Mouse (Mus musculus) brain, embryonic 14.5 days (tissue): ENCODE results near the gene Plcl2.

Experiments
- CTCF ChIP-seq: fragments of 200-500 bp; IDR thresholded peaks from 2 replicates; pipeline ENCODE4 v1.5.1; 2012; ENCODE audit warnings: inconsistent platforms, mild to moderate bottlenecking, moderate library complexity, borderline replicate concordance; ENCODE audit not compliant: insufficient read depth, insufficient read length; ENCODE audit errors: extremely low read depth
- POLR2A ChIP-seq: fragments of 200-500 bp; IDR thresholded peaks from 2 replicates; pipeline ENCODE4 v1.6.1; 2012; ENCODE audit warnings: mild to moderate bottlenecking, inconsistent platforms, borderline replicate concordance; ENCODE audit not compliant: poor library complexity, insufficient read depth, insufficient read length, severe bottlenecking; ENCODE audit errors: extremely low read depth

DNA sequence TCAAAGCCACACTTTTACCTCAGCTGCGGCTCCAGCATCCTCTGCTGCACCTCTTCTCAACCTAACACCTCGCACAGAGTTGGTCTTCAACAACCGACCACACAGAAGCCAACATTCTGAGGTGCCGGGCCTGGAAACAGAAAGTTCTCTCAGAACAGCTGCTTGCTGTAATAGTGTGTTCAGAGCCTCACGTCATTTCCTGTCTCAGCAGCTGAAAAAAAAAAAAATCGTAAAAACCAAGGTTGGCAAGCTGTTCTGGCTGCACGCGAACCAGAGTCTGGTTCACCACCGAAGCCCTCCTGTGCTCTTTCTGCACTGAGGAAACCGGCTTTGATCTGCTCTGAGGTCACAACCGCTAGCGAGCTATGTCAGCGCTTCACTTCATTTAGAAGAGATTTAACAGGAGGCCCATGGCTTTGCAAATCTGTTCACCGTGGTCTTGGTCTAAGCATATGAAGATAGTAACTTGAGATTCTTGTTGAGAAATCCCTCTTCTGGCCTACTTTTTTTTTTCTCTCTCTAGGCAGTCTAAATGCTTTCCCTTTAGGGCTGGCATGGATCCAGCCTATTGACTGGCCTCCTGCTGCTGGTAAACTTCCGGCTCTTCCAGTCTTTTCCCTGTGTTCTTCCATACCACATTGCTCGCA, 38.6 kb upstream of the Plcl2 start:
- TF ChIP-seq CTCF (no peak), POLR2A (no peak)
